Comparison of ENCODE assay signal across 8 mouse cellular contexts in genomic region chr2:143093726-143094125, GRCm38 (mm10). TPM values are rescaled to one million over a fixed set of nuclear protein-coding genes. Genes with fewer than 3 reads are reported as not detected.
A peak's percentile ranks its signal among the peaks of the same experiment; 100 is the strongest.
DNase-seq lines count a peak whose midpoint lies in the region; ATAC-seq and TF ChIP-seq lines count a peak whose summit lies in the region.

No protein-coding gene starts in this region.

- peak; percentile 92 for TF ChIP-seq CTCF in cortical plate, adult 2 months (IDR thresholded peaks at IDR 0.05; ENCODE audit: extremely low read depth, insufficient read depth, low read length)
- TF ChIP-seq CTCF in kidney, adult 2 months (conservative IDR thresholded peaks at IDR 0.05; ENCODE audit: insufficient read depth, insufficient read length, low read depth, low read length): peak; percentile 68
- peak; percentile 87 for TF ChIP-seq CTCF in stomach, postnatal 0 days (IDR thresholded peaks at IDR 0.05; ENCODE audit: low read depth)

- no peaks in the 10 kb centered on the region for H3K36me3 ChIP-seq in intestine, embryonic 14.5 days (ENCODE audit: control insufficient read depth, insufficient read depth, low read length)
- no peaks in the 10 kb centered on the region for H3K36me3 ChIP-seq in intestine, embryonic 16.5 days (ENCODE audit: control insufficient read depth, insufficient read depth, low read length)
- no peaks in the 10 kb centered on the region for H3K36me3 ChIP-seq in kidney, adult 2 months (ENCODE audit: control insufficient read depth, insufficient read depth, low read length)
- no peaks in the 10 kb centered on the region for H3K36me3 ChIP-seq in midbrain, embryonic 13.5 days
- no peaks in the 10 kb centered on the region for H3K36me3 ChIP-seq in stomach, postnatal 0 days (ENCODE audit: control insufficient read depth, insufficient read depth, low read length)

- no peaks in the 10 kb centered on the region for H3K4me1 ChIP-seq in intestine, embryonic 14.5 days (replicated peaks; ENCODE audit: control insufficient read depth, insufficient read depth, low read length)
- no peaks in the 10 kb centered on the region for H3K4me1 ChIP-seq in intestine, embryonic 16.5 days (ENCODE audit: control insufficient read depth, insufficient read depth, low read length)
- peaks cover 6% of the 10 kb centered on the region; the same call in 1 of the 2 replicates for H3K4me1 ChIP-seq in cortical plate, adult 2 months (ENCODE audit: control insufficient read depth, insufficient read depth, low read length)
- H3K4me1 ChIP-seq in kidney, adult 2 months (ENCODE audit: control insufficient read depth, insufficient read depth, low read length): no peaks in the 10 kb centered on the region
- H3K4me1 ChIP-seq in midbrain, embryonic 13.5 days (replicated peaks): no peaks in the 10 kb centered on the region; the same call in none of the 2 replicates
- no peaks in the 10 kb centered on the region for H3K4me1 ChIP-seq in stomach, postnatal 0 days (replicated peaks; ENCODE audit: control insufficient read depth, insufficient read depth)

- no peaks in the 10 kb centered on the region for H3K27me3 ChIP-seq in intestine, embryonic 14.5 days (replicated peaks; ENCODE audit: control insufficient read depth, insufficient read depth, low read length)
- no peaks in the 10 kb centered on the region for H3K27me3 ChIP-seq in intestine, embryonic 16.5 days (replicated peaks; ENCODE audit: control insufficient read depth, insufficient read depth, low read length)
- H3K27me3 ChIP-seq in kidney, adult 2 months (replicated peaks; ENCODE audit: control insufficient read depth, insufficient read depth, low read length): no peaks in the 10 kb centered on the region; the same call in 1 of the 2 replicates
- no peaks in the 10 kb centered on the region for H3K27me3 ChIP-seq in midbrain, embryonic 13.5 days
- no peaks in the 10 kb centered on the region for H3K27me3 ChIP-seq in stomach, postnatal 0 days (ENCODE audit: control insufficient read depth, insufficient read depth, low read length)

- TF ChIP-seq POLR2A in cortical plate, adult 2 months (IDR thresholded peaks at IDR 0.05; ENCODE audit: extremely low read depth, insufficient read depth, low read length): no peak
- no peak for TF ChIP-seq POLR2A in kidney, adult 2 months (IDR thresholded peaks at IDR 0.05; ENCODE audit: low read depth, low read length)

- H3K4me2 ChIP-seq in intestine, embryonic 14.5 days (ENCODE audit: low read length): no peak overlapping the region
- H3K4me2 ChIP-seq in intestine, embryonic 16.5 days (ENCODE audit: low read depth, low read length): no peak overlapping the region
- no peak overlapping the region for H3K4me2 ChIP-seq in midbrain, embryonic 13.5 days (replicated peaks)
- no peak overlapping the region for H3K4me2 ChIP-seq in stomach, postnatal 0 days (replicated peaks; ENCODE audit: low read depth)

- ATAC-seq in intestine, embryonic 14.5 days (replicated peaks; ENCODE audit: low FRiP score, low TSS enrichment, low read depth): peak; percentile 83
- no peak for ATAC-seq in intestine, embryonic 16.5 days
- peak; percentile 89 for ATAC-seq in midbrain, embryonic 13.5 days
- peak; percentile 67; the same call in 1 of the 2 replicates for ATAC-seq in stomach, postnatal 0 days (ENCODE audit: low FRiP score, low TSS enrichment)

- no peaks in the 10 kb centered on the region for H3K9me3 ChIP-seq in intestine, embryonic 14.5 days (ENCODE audit: control insufficient read depth, low read length)
- no peaks in the 10 kb centered on the region for H3K9me3 ChIP-seq in intestine, embryonic 16.5 days (ENCODE audit: control insufficient read depth, low read length)
- H3K9me3 ChIP-seq in midbrain, embryonic 13.5 days: no peaks in the 10 kb centered on the region
- no peaks in the 10 kb centered on the region for H3K9me3 ChIP-seq in stomach, postnatal 0 days (ENCODE audit: control insufficient read depth, low read length)

- intact Hi-C loops in gastrocnemius, postnatal 14 days (cut with DNase I; ENCODE audit: low total_unique reads): loop anchor here (10.0 kb wide), 1 partner anchor 239 kb away; no protein-coding TSS in a partner anchor
- intact Hi-C loops in left cerebral cortex, postnatal 36 days (cut with DNase I): loop anchor here (5.0 kb wide), 1 partner anchor 236 kb away; no protein-coding TSS in a partner anchor

- H3K9ac ChIP-seq in intestine, embryonic 14.5 days (ENCODE audit: low read length): no peak overlapping the region
- no peak overlapping the region for H3K9ac ChIP-seq in intestine, embryonic 16.5 days (ENCODE audit: low read depth, low read length)
- H3K9ac ChIP-seq in midbrain, embryonic 13.5 days (replicated peaks): no peak overlapping the region
- no peak overlapping the region for H3K9ac ChIP-seq in stomach, postnatal 0 days (ENCODE audit: low read length)

- H3K27ac ChIP-seq in intestine, embryonic 14.5 days (ENCODE audit: low read depth): no peak overlapping the region
- H3K27ac ChIP-seq in intestine, embryonic 16.5 days (ENCODE audit: low read length): no peak overlapping the region
- H3K27ac ChIP-seq in cortical plate, adult 2 months (ENCODE audit: insufficient read depth, low read length): no peak overlapping the region
- no peak overlapping the region for H3K27ac ChIP-seq in kidney, adult 2 months (ENCODE audit: insufficient read depth, low read depth, low read length)
- H3K27ac ChIP-seq in midbrain, embryonic 13.5 days: no peak overlapping the region
- no peak overlapping the region for H3K27ac ChIP-seq in stomach, postnatal 0 days (replicated peaks)

- H3K4me3 ChIP-seq in intestine, embryonic 14.5 days (ENCODE audit: low read depth, low read length): no peak overlapping the region
- no peak overlapping the region for H3K4me3 ChIP-seq in intestine, embryonic 16.5 days (ENCODE audit: low read length)
- H3K4me3 ChIP-seq in cortical plate, adult 2 months (ENCODE audit: insufficient read depth, low read length): no peak overlapping the region
- no peak overlapping the region for H3K4me3 ChIP-seq in kidney, adult 2 months (ENCODE audit: insufficient read depth, low read depth, low read length)
- no peak overlapping the region for H3K4me3 ChIP-seq in midbrain, embryonic 13.5 days (replicated peaks)
- no peak overlapping the region for H3K4me3 ChIP-seq in stomach, postnatal 0 days (ENCODE audit: low read depth, low read length)

- peak; percentile 74 for DNase-seq in intestine, embryonic 14.5 days (ENCODE audit: low spot score)
- peak; percentile 29 for DNase-seq in gastrocnemius, postnatal 14 days
- DNase-seq in kidney, adult 2 months: peak; percentile 55
- peak; percentile 65 to 79 for DNase-seq in left cerebral cortex, postnatal 36 days (ENCODE audit: low spot score in 2 of 2)
- DNase-seq in stomach, postnatal 0 days (ENCODE audit: low spot score): peak; percentile 52

- WGBS in intestine, embryonic 14.5 days: 18% methylated on average over 6 of the region's 6 CpGs
- 16% methylated on average over 6 of the region's 6 CpGs for WGBS in intestine, embryonic 16.5 days
- 10% methylated on average over 6 of the region's 6 CpGs for WGBS in kidney, adult 2 months
- WGBS in midbrain, embryonic 13.5 days: 29% methylated on average over 6 of the region's 6 CpGs
- WGBS in stomach, postnatal 0 days: 21% methylated on average over 6 of the region's 6 CpGs

- TF ChIP-seq EP300 in stomach, postnatal 0 days (optimal IDR thresholded peaks at IDR 0.05): no peak

RNA-seq across cellular contexts. Expression of gene Otor, which starts 15.5 kb away (rescaled TPM):
- 1.1 and 1.5 TPM in 2 replicates for polyA plus RNA-seq in intestine, embryonic 14.5 days (2014; fragmentation: Nextera tagmentation; extraction: Ambion mirVana)
- polyA plus RNA-seq in intestine, embryonic 16.5 days (2015; fragmentation: Nextera tagmentation; extraction: Ambion mirVana): 0.24 and 0.46 TPM in 2 replicates
- polyA plus RNA-seq in cortical plate, adult 2 months (2012; rRNA removed): not detected in 2 replicates
- total RNA-seq in gastrocnemius, postnatal 14 days (2021): not detected
- not detected in 2 replicates for polyA plus RNA-seq in kidney, adult 2 months (2012; rRNA removed)
- not detected for total RNA-seq in left cerebral cortex, postnatal 36 days (2021)
- polyA plus RNA-seq in midbrain, embryonic 13.5 days (2015; fragmentation: Nextera tagmentation; extraction: Ambion mirVana): 3.7 and 5.5 TPM in 2 replicates
- 0.48 and 0.59 TPM in 2 replicates for polyA plus RNA-seq in stomach, postnatal 0 days (2015; fragmentation: Nextera tagmentation; extraction: Ambion mirVana)

RNA-seq across cellular contexts. Expression of gene Snrpb2, which starts 30.9 kb away (rescaled TPM):
- polyA plus RNA-seq in intestine, embryonic 14.5 days (2014; fragmentation: Nextera tagmentation; extraction: Ambion mirVana): 81.7 and 85.7 TPM in 2 replicates
- 46.9 and 47.1 TPM in 2 replicates for polyA plus RNA-seq in intestine, embryonic 16.5 days (2015; fragmentation: Nextera tagmentation; extraction: Ambion mirVana)
- 28.3 and 30.0 TPM in 2 replicates for polyA plus RNA-seq in cortical plate, adult 2 months (2012; rRNA removed)
- total RNA-seq in gastrocnemius, postnatal 14 days (2021): 10 to 100 TPM; 15.2 to 21.2 TPM
- polyA plus RNA-seq in kidney, adult 2 months (2012; rRNA removed): 3.4 and 5.3 TPM in 2 replicates
- 10 to 100 TPM; 31.2 to 41.7 TPM for total RNA-seq in left cerebral cortex, postnatal 36 days (2021)
- polyA plus RNA-seq in midbrain, embryonic 13.5 days (2015; fragmentation: Nextera tagmentation; extraction: Ambion mirVana): 80.8 and 98.0 TPM in 2 replicates
- polyA plus RNA-seq in stomach, postnatal 0 days (2015; fragmentation: Nextera tagmentation; extraction: Ambion mirVana): 45.0 and 47.8 TPM in 2 replicates
